Mouse (Mus musculus): ENCODE results near the gene Trim75. TPM values are rescaled to one million over a fixed set of nuclear protein-coding genes. Genes with fewer than 3 reads are reported as not detected.

Trim75 gene
- polyA plus RNA-seq, 1 experiment: not detected

DNA sequence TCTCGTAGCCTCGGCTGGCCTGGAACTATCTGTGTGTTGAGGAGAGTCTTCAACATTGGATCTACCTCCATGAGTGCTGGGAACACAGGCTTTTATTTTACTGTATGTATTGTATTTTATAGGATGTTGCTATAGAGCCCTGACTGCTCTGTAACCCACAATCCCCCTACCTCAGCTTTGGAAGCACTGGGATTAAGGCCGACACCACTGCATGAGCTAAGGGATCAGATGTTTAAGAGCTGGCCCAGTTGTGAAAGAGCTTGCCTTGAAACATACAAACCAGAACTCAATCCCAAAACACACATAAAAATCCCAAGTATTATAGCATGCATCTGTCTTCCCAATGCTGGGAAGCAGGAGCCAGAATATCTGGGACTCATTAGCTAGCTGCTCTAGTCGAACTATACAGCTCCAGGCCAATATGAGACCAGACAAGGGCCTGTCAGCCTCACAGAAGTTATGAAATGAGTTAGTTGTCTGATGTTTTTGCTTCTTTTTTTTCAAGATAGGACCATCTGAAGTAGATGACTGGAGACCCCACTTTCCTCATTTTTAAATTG is 11.3 kb upstream of the Trim75 start:
- Histone ChIP-seq H3K27ac (ENCODE audit: insufficient read depth, low read length) (no peak overlapping the region), H3K4me3 (ENCODE audit: insufficient read depth, low read length) (no peak overlapping the region), H3K4me1 (ENCODE audit: control insufficient read depth, insufficient read depth, low read length) (no peaks in the 10 kb centered on the region)
- TF ChIP-seq POLR2A (IDR thresholded peaks at IDR 0.05; ENCODE audit: low read depth, low read length) (no peak), CTCF (IDR thresholded peaks at IDR 0.05; ENCODE audit: borderline replicate concordance, insufficient read depth, low read length) (no peak)

DNA sequence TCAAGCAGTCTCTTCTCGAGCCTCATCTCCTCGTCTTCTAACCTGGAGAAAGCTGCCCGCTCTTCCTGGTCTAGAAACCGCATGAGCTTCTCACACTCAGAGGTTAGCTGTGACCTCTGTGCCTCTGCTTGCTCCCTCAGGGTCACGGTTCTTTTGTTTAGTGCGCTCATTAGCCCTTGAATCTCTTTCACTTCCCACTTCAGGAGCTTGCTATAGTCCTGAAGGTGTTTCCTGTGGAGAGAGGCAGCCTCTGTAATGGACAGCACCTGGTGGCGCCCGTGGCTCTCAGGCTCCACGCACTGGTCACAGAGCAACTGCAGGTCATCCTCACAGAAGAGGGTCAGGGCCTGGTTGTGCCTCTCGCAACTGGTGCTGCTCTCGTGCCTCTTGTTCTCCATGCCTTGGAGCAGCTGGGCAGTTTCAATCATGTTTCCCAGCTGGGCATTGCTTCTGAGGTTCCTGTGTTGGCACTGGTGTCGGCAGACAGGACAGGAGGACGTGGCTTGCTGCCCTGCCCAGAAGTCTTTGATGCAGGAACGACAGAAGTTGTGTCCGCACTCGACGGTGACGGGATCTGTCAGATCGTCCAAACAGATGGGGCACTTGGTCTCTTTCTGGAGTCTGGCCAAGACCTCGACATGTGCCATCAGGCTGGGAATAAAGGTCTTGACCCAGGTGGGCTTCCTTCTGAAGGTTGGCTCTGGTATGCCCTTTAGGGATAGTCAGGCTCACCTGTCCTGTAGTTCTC is 4.3 kb downstream of the Trim75 start:
- no peak for TF ChIP-seq POLR2A (IDR thresholded peaks at IDR 0.05; ENCODE audit: low read depth, low read length)
- no peak for TF ChIP-seq CTCF (IDR thresholded peaks at IDR 0.05; ENCODE audit: borderline replicate concordance, insufficient read depth, low read length)

GRCm38 (mm10) chr8:64962836-64963235 is 24.8 kb downstream of the Trim75 start:
- Histone ChIP-seq H3K4me3 (ENCODE audit: insufficient read depth, low read length) (no peak overlapping the region), H3K4me1 (ENCODE audit: control insufficient read depth, insufficient read depth, low read length) (no peaks in the 10 kb centered on the region), H3K27ac (ENCODE audit: insufficient read depth, low read length) (no peak overlapping the region)
- no peak for TF ChIP-seq CTCF (IDR thresholded peaks at IDR 0.05; ENCODE audit: borderline replicate concordance, insufficient read depth, low read length)
- no peak for TF ChIP-seq POLR2A (IDR thresholded peaks at IDR 0.05; ENCODE audit: low read depth, low read length)

More for the DNA sequence above, 4.3 kb downstream of the Trim75 start:
- H3K4me1 ChIP-seq (ENCODE audit: control insufficient read depth, insufficient read depth, low read length): no peaks in the 10 kb centered on the region
- no peak overlapping the region for H3K4me3 ChIP-seq (ENCODE audit: insufficient read depth, low read length)
- H3K27ac ChIP-seq (ENCODE audit: insufficient read depth, low read length): no peak overlapping the region

DNA sequence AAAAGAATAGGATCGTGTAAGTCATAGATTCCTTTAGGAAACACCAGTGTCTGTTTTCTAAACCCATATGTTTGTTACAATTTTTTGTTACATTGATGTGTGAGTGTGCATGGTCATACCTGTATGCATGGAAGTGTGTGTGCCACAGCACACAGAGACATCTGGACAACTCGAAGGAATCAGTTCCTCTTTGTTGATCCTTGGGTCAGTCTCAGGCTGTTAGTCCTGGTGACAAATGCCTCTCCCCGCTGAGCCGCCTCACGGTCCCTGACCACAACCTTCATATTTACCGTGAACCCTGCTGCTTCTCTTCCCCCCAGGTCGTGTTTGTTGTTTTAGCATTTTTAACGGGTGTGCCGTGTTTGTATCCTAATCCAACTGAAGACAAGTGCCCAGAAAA is 28.6 kb downstream of the Trim75 start:
- TF ChIP-seq CTCF (IDR thresholded peaks at IDR 0.05; ENCODE audit: borderline replicate concordance, insufficient read depth, low read length) (no peak), POLR2A (IDR thresholded peaks at IDR 0.05; ENCODE audit: low read depth, low read length) (no peak)
- Histone ChIP-seq H3K4me1 (ENCODE audit: control insufficient read depth, insufficient read depth, low read length) (no peaks in the 10 kb centered on the region), H3K27ac (ENCODE audit: insufficient read depth, low read length) (no peak overlapping the region)

GRCm38 (mm10) chr8:64952101-64952500 is 35.5 kb downstream of the Trim75 start:
- Histone ChIP-seq H3K4me1 (ENCODE audit: control insufficient read depth, insufficient read depth, low read length) (no peaks in the 10 kb centered on the region), H3K4me3 (ENCODE audit: insufficient read depth, low read length) (no peak overlapping the region), H3K27ac (ENCODE audit: insufficient read depth, low read length) (no peak overlapping the region)
- TF ChIP-seq CTCF (IDR thresholded peaks at IDR 0.05; ENCODE audit: borderline replicate concordance, insufficient read depth, low read length) (no peak), POLR2A (IDR thresholded peaks at IDR 0.05; ENCODE audit: low read depth, low read length) (no peak)

More for the DNA sequence above, 28.6 kb downstream of the Trim75 start:
- no peak overlapping the region for H3K4me3 ChIP-seq (ENCODE audit: insufficient read depth, low read length)

DNA sequence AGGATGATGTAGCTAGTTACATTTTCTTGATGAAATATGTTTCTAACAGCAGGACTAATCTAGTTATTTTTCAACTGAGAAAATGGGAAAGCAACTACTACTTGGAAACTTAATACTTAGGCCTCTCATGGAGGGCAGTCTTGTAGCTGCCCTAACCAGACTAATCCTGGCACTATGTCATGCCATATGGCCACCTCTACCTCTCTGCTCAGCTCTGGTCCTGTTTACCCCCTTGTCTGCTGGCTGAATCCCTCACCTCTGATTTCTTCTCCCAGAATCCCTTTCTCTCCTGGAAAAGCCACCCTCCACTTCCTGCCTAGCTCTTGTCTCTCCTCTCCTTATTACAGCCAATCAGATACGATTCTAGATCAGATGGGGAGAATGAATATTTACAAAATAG is 39.3 kb downstream of the Trim75 start:
- Histone ChIP-seq H3K4me3 (ENCODE audit: insufficient read depth, low read length) (no peak overlapping the region), H3K4me1 (ENCODE audit: control insufficient read depth, insufficient read depth, low read length) (no peaks in the 10 kb centered on the region), H3K27ac (ENCODE audit: insufficient read depth, low read length) (no peak overlapping the region)
- TF ChIP-seq CTCF (IDR thresholded peaks at IDR 0.05; ENCODE audit: borderline replicate concordance, insufficient read depth, low read length) (no peak), POLR2A (IDR thresholded peaks at IDR 0.05; ENCODE audit: low read depth, low read length) (no peak)

- no peak for TF ChIP-seq CTCF (IDR thresholded peaks at IDR 0.05; ENCODE audit: borderline replicate concordance, insufficient read depth, low read length)
- no peak for TF ChIP-seq POLR2A (IDR thresholded peaks at IDR 0.05; ENCODE audit: low read depth, low read length)
- peak overlapping the region; percentile 57 for H3K4me3 ChIP-seq (ENCODE audit: insufficient read depth, low read length)
- no peak overlapping the region; the same call in 1 of the 2 replicates for H3K27ac ChIP-seq (ENCODE audit: insufficient read depth, low read length)
- H3K4me1 ChIP-seq (ENCODE audit: control insufficient read depth, insufficient read depth, low read length): no peaks in the 10 kb centered on the region
These were observed 40.0 kb downstream of the Trim75 start for GRCm38 (mm10) chr8:64947698-64948034.

GRCm38 (mm10) chr8:64946820-64947697 is 40.6 kb downstream of the Trim75 start, which contains the start of gene Tmem192:
Gene Tmem192 (plus strand): TSS chr8:64947185.
- TF ChIP-seq POLR2A (IDR thresholded peaks at IDR 0.05; ENCODE audit: low read depth, low read length): peak; percentile 47; the same call in 1 of the 2 replicates
- TF ChIP-seq CTCF (IDR thresholded peaks at IDR 0.05; ENCODE audit: borderline replicate concordance, insufficient read depth, low read length): no peak
- Histone ChIP-seq H3K4me3 (ENCODE audit: insufficient read depth, low read length) (peak within 1 kb of the TSS; percentile 57), H3K4me1 (ENCODE audit: control insufficient read depth, insufficient read depth, low read length) (no peaks in the 10 kb centered on the region), H3K27ac (ENCODE audit: insufficient read depth, low read length) (peak within 1 kb of the TSS; percentile 20; the same call in 1 of the 2 replicates)

GRCm38 (mm10) chr8:64946441-64946819 is 41.2 kb downstream of the Trim75 start:
- Histone ChIP-seq H3K27ac (ENCODE audit: insufficient read depth, low read length) (no peak overlapping the region), H3K4me1 (ENCODE audit: control insufficient read depth, insufficient read depth, low read length) (peaks cover 2% of the 10 kb centered on the region; the same call in 1 of the 2 replicates), H3K4me3 (ENCODE audit: insufficient read depth, low read length) (no peak overlapping the region)
- TF ChIP-seq POLR2A (IDR thresholded peaks at IDR 0.05; ENCODE audit: low read depth, low read length): no peak
- TF ChIP-seq CTCF (IDR thresholded peaks at IDR 0.05; ENCODE audit: borderline replicate concordance, insufficient read depth, low read length): no peak
